Mouse (Mus musculus) hindbrain, embryonic 13.5 days (tissue): Measurements from ENCODE around the gene 1700003H04Rik. TPM values are rescaled to one million over a fixed set of nuclear protein-coding genes. Genes with fewer than 3 reads are reported as not detected.

Experiments
- ATAC-seq: fragments of 200-750 bp; cut with Nextera tagmentation; 2 replicates; pipeline ENCODE4 v1.8.0; 2017; ENCODE audit warnings: moderate TSS enrichment; ENCODE audit not compliant: low FRiP score
- H3K27ac ChIP-seq: fragments of 300-500 bp; sonication (generic); 2 replicates; pipeline ENCODE4 v1.5.1; 2015; ENCODE audit warnings: inconsistent platforms, mild to moderate bottlenecking, moderate library complexity
- H3K27me3 ChIP-seq: fragments of 300-500 bp; sonication (generic); 2 replicates; pipeline ENCODE4 v1.6.1; 2015; ENCODE audit warnings: mild to moderate bottlenecking, inconsistent platforms
- H3K36me3 ChIP-seq: fragments of 300-500 bp; sonication (generic); 2 replicates; pipeline ENCODE4 v1.6.1; 2015; ENCODE audit warnings: mild to moderate bottlenecking, inconsistent platforms
- H3K4me1 ChIP-seq: fragments of 300-500 bp; sonication (generic); replicated peaks from 2 replicates; pipeline ENCODE4 v1.6.1; 2015; ENCODE audit warnings: inconsistent platforms
- H3K4me2 ChIP-seq: fragments of 300-500 bp; sonication (generic); 2 replicates; pipeline ENCODE4 v1.6.1; 2015; ENCODE audit warnings: inconsistent platforms, mild to moderate bottlenecking, moderate library complexity
- H3K4me3 ChIP-seq: fragments of 300-500 bp; sonication (generic); 2 replicates; pipeline ENCODE4 v1.5.1; 2015; ENCODE audit warnings: mild to moderate bottlenecking, inconsistent platforms
- H3K9ac ChIP-seq: fragments of 300-500 bp; sonication (generic); 2 replicates; pipeline ENCODE4 v1.6.1; 2015; ENCODE audit warnings: mild to moderate bottlenecking, inconsistent platforms
- H3K9me3 ChIP-seq: fragments of 300-500 bp; sonication (generic); 2 replicates; pipeline ENCODE4 v1.6.1; 2016; ENCODE audit warnings: inconsistent platforms
- WGBS: fragments of 180-500 bp; shearing (Covaris S2); methylation state at CpG from one replicate; pipeline ENCODE4 v1.1.7; 2015; 5-methylcytosine and 5-hydroxymethylcytosine counted together
- polyA plus RNA-seq: library from polyadenylated mRNA; unstranded; fragments of >200 nt; fragmentation: Nextera tagmentation; extraction: Ambion mirVana; gene quantifications from 2 replicates; pipeline ENCODE4 v1.2.1, GENCODE M21; 2015

The 1700003H04Rik gene
- polyA plus RNA-seq, 1 experiment from 2014 or later, result not detected

GRCm38 (mm10) chr3:124538260-124538659 lies 42.6 kb downstream of the 1700003H04Rik start:
- no peaks in the 10 kb centered on the region for H3K4me1 ChIP-seq
- H3K27ac ChIP-seq, result no peak overlapping the region
- no peak overlapping the region for H3K9ac ChIP-seq
- WGBS, result 71% methylated on average over 2 of the region's 2 CpGs
- no peaks in the 10 kb centered on the region for H3K27me3 ChIP-seq
- H3K4me3 ChIP-seq, result no peak overlapping the region
- no peaks in the 10 kb centered on the region for H3K9me3 ChIP-seq
- H3K36me3 ChIP-seq, result no peaks in the 10 kb centered on the region
- ATAC-seq, result no peak
- no peak overlapping the region for H3K4me2 ChIP-seq

GRCm38 (mm10) chr3:124536602-124537001 lies 44.3 kb downstream of the 1700003H04Rik start:
- H3K4me1 ChIP-seq, result no peaks in the 10 kb centered on the region
- H3K36me3 ChIP-seq, result no peaks in the 10 kb centered on the region
- WGBS, result 63% methylated on average over 1 of the region's 1 CpGs
- H3K27ac ChIP-seq, result no peak overlapping the region
- no peaks in the 10 kb centered on the region for H3K27me3 ChIP-seq
- H3K9me3 ChIP-seq, result no peaks in the 10 kb centered on the region
- H3K4me2 ChIP-seq, result no peak overlapping the region
- H3K4me3 ChIP-seq, result no peak overlapping the region
- ATAC-seq, result no peak
- no peak overlapping the region for H3K9ac ChIP-seq

GRCm38 (mm10) chr3:124518786-124519185 lies 62.1 kb downstream of the 1700003H04Rik start:
- no peak for ATAC-seq
- 62% methylated on average over 2 of the region's 2 CpGs for WGBS
- Histone ChIP-seq H3K27ac (no peak overlapping the region), H3K9me3 (no peaks in the 10 kb centered on the region), H3K9ac (no peak overlapping the region), H3K27me3 (no peaks in the 10 kb centered on the region), H3K4me1 (no peaks in the 10 kb centered on the region), H3K4me3 (no peak overlapping the region), H3K4me2 (no peak overlapping the region), H3K36me3 (no peaks in the 10 kb centered on the region)

Other genes starting within 250 kb of the 1700003H04Rik start
- not detected in 2 replicates for gene 1700006A11Rik, start 155.1 kb downstream of the 1700003H04Rik start, polyA plus RNA-seq